Mouse (Mus musculus): Measurements from ENCODE around the gene Srrm2. TPM values are rescaled to one million over a fixed set of nuclear protein-coding genes. Genes with fewer than 3 reads are reported as not detected.

The Srrm2 gene
- total and polyA plus RNA-seq, 2 experiments from 2014 or later = 85.9 to 196 TPM

- Histone ChIP-seq H3K9ac (replicated peaks; ENCODE audit: low read depth, low read length) (no peak overlapping the region), H3K27ac (ENCODE audit: low read depth) (no peak overlapping the region), H3K4me2 (ENCODE audit: low read depth, low read length) (no peak overlapping the region), H3K4me1 (ENCODE audit: control insufficient read depth, insufficient read depth) (peaks cover 5% of the 10 kb centered on the region), H3K9me3 (replicated peaks; ENCODE audit: control insufficient read depth, low read length) (no peaks in the 10 kb centered on the region), H3K4me3 (ENCODE audit: low read depth, low read length) (no peak overlapping the region), H3K27me3 (ENCODE audit: control insufficient read depth, insufficient read depth, low read length) (peaks cover 51% of the 10 kb centered on the region), H3K36me3 (replicated peaks; ENCODE audit: control insufficient read depth, insufficient read depth, low read length) (peaks cover 13% of the 10 kb centered on the region)
- ATAC-seq (ENCODE audit: insufficient read depth, low read depth) (no peak), DNase-seq (ENCODE audit: low spot score) (no peak)
- 72% methylated on average over 3 of the region's 3 CpGs for WGBS
- no peak for TF ChIP-seq CTCF (IDR thresholded peaks at IDR 0.05; ENCODE audit: low read depth)
- no peak for TF ChIP-seq EP300 (IDR thresholded peaks at IDR 0.05; ENCODE audit: low read depth)
Observed at GRCm38 (mm10) chr17:23747471-23747870, 42.9 kb upstream of the Srrm2 start.

- Histone ChIP-seq H3K27ac (ENCODE audit: low read depth) (no peak overlapping the region), H3K4me2 (ENCODE audit: low read depth, low read length) (no peak overlapping the region), H3K9me3 (replicated peaks; ENCODE audit: control insufficient read depth, low read length) (no peaks in the 10 kb centered on the region), H3K4me1 (ENCODE audit: control insufficient read depth, insufficient read depth) (peaks cover 4% of the 10 kb centered on the region), H3K4me3 (ENCODE audit: low read depth, low read length) (no peak overlapping the region), H3K9ac (replicated peaks; ENCODE audit: low read depth, low read length) (no peak overlapping the region), H3K36me3 (replicated peaks; ENCODE audit: control insufficient read depth, insufficient read depth, low read length) (peaks cover 19% of the 10 kb centered on the region), H3K27me3 (ENCODE audit: control insufficient read depth, insufficient read depth, low read length) (peaks cover 46% of the 10 kb centered on the region)
- no peak for TF ChIP-seq CTCF (IDR thresholded peaks at IDR 0.05; ENCODE audit: low read depth)
- TF ChIP-seq EP300 (IDR thresholded peaks at IDR 0.05; ENCODE audit: low read depth) = no peak
- ATAC-seq (ENCODE audit: insufficient read depth, low read depth) (no peak), DNase-seq (ENCODE audit: low spot score) (no peak)
- WGBS = 27% methylated on average over 6 of the region's 6 CpGs
Observed at GRCm38 (mm10) chr17:23748026-23748425, 42.3 kb upstream of the Srrm2 start.

GRCm38 (mm10) chr17:23748631-23749391, 41.5 kb upstream of the Srrm2 start:
- Histone ChIP-seq H3K4me1 (ENCODE audit: control insufficient read depth, insufficient read depth) (peaks cover 4% of the 10 kb centered on the region), H3K4me2 (ENCODE audit: low read depth, low read length) (peak overlapping the region; percentile 57), H3K4me3 (ENCODE audit: low read depth, low read length) (peak overlapping the region; percentile 37), H3K27me3 (ENCODE audit: control insufficient read depth, insufficient read depth, low read length) (peaks cover 38% of the 10 kb centered on the region), H3K27ac (ENCODE audit: low read depth) (no peak overlapping the region), H3K36me3 (replicated peaks; ENCODE audit: control insufficient read depth, insufficient read depth, low read length) (peaks cover 27% of the 10 kb centered on the region), H3K9me3 (replicated peaks; ENCODE audit: control insufficient read depth, low read length) (no peaks in the 10 kb centered on the region), H3K9ac (replicated peaks; ENCODE audit: low read depth, low read length) (peak overlapping the region; percentile 33; the same call in 1 of the 2 replicates)
- TF ChIP-seq EP300 (IDR thresholded peaks at IDR 0.05; ENCODE audit: low read depth) (no peak), CTCF (IDR thresholded peaks at IDR 0.05; ENCODE audit: low read depth) (peak; percentile 81)
- DNase-seq (ENCODE audit: low spot score) (peak; percentile 78), ATAC-seq (ENCODE audit: insufficient read depth, low read depth) (peak; percentile 43)
- 27% methylated on average over 10 of the region's 10 CpGs for WGBS

GRCm38 (mm10) chr17:23749400-23750191, 40.7 kb upstream of the Srrm2 start:
- TF ChIP-seq CTCF (IDR thresholded peaks at IDR 0.05; ENCODE audit: low read depth) (no peak), EP300 (IDR thresholded peaks at IDR 0.05; ENCODE audit: low read depth) (no peak)
- H3K4me3 ChIP-seq (ENCODE audit: low read depth, low read length) = peak overlapping the region; percentile 37
- peaks cover 30% of the 10 kb centered on the region for H3K36me3 ChIP-seq (replicated peaks; ENCODE audit: control insufficient read depth, insufficient read depth, low read length)
- H3K9me3 ChIP-seq (replicated peaks; ENCODE audit: control insufficient read depth, low read length) = no peaks in the 10 kb centered on the region
- H3K4me2 ChIP-seq (ENCODE audit: low read depth, low read length) = peak overlapping the region; percentile 57
- 76% methylated on average over 11 of the region's 11 CpGs for WGBS
- peaks cover 30% of the 10 kb centered on the region for H3K27me3 ChIP-seq (ENCODE audit: control insufficient read depth, insufficient read depth, low read length)
- no peak overlapping the region for H3K27ac ChIP-seq (ENCODE audit: low read depth)
- peaks cover 4% of the 10 kb centered on the region for H3K4me1 ChIP-seq (ENCODE audit: control insufficient read depth, insufficient read depth)
- ATAC-seq (ENCODE audit: insufficient read depth, low read depth) = no peak; the same call in 1 of the 2 replicates
- peak overlapping the region; percentile 33; the same call in 1 of the 2 replicates for H3K9ac ChIP-seq (replicated peaks; ENCODE audit: low read depth, low read length)
- DNase-seq (ENCODE audit: low spot score) = no peak

- H3K4me1 ChIP-seq (ENCODE audit: control insufficient read depth, insufficient read depth) = no peaks in the 10 kb centered on the region
- H3K9me3 ChIP-seq (replicated peaks; ENCODE audit: control insufficient read depth, low read length) = no peaks in the 10 kb centered on the region
- H3K4me2 ChIP-seq (ENCODE audit: low read depth, low read length) = 0 out of 2 replicates have a peak overlapping the region, but pooled peaks have one; percentile 13
- ATAC-seq (ENCODE audit: insufficient read depth, low read depth) (peak; percentile 32; the same call in 1 of the 2 replicates), DNase-seq (ENCODE audit: low spot score) (no peak)
- peaks cover 69% of the 10 kb centered on the region for H3K36me3 ChIP-seq (replicated peaks; ENCODE audit: control insufficient read depth, insufficient read depth, low read length)
- peak overlapping the region; percentile 30 for H3K27ac ChIP-seq (ENCODE audit: low read depth)
- 82% methylated on average over 13 of the region's 13 CpGs for WGBS
- H3K27me3 ChIP-seq (ENCODE audit: control insufficient read depth, insufficient read depth, low read length) = no peaks in the 10 kb centered on the region
- no peak overlapping the region for H3K9ac ChIP-seq (replicated peaks; ENCODE audit: low read depth, low read length)
- no peak overlapping the region for H3K4me3 ChIP-seq (ENCODE audit: low read depth, low read length)
- TF ChIP-seq EP300 (IDR thresholded peaks at IDR 0.05; ENCODE audit: low read depth) = no peak
- no peak for TF ChIP-seq CTCF (IDR thresholded peaks at IDR 0.05; ENCODE audit: low read depth)
Observed at GRCm38 (mm10) chr17:23755689-23756088, 34.6 kb upstream of the Srrm2 start.

Measured in heart, postnatal 0 days (tissue).